8 mouse cellular contexts compared by ENCODE assay signal in genomic region chr5:74175526-74176270, GRCm38 (mm10). TPM values are rescaled to one million over a fixed set of nuclear protein-coding genes. Genes with fewer than 3 reads are reported as not detected.
DNase-seq lines count a peak whose midpoint lies in the region; ATAC-seq and TF ChIP-seq lines count a peak whose summit lies in the region.

No protein-coding gene starts in this region.

- no peaks in the 10 kb centered on the region for H3K9me3 ChIP-seq in intestine, embryonic 14.5 days (ENCODE audit: control insufficient read depth, low read length)
- no peaks in the 10 kb centered on the region for H3K9me3 ChIP-seq in intestine, postnatal 0 days (ENCODE audit: control insufficient read depth)
- H3K9me3 ChIP-seq in embryonic facial prominence, embryonic 11.5 days (replicated peaks; ENCODE audit: control insufficient read depth, low read length), result no peaks in the 10 kb centered on the region
- H3K9me3 ChIP-seq in heart, embryonic 14.5 days (ENCODE audit: control insufficient read depth, low read length), result no peaks in the 10 kb centered on the region
- no peaks in the 10 kb centered on the region for H3K9me3 ChIP-seq in kidney, postnatal 0 days (replicated peaks; ENCODE audit: low read length)

- no peak for DNase-seq in intestine, embryonic 14.5 days (ENCODE audit: low spot score)
- DNase-seq in embryonic facial prominence, embryonic 11.5 days (ENCODE audit: low spot score), result peak; percentile 91
- DNase-seq in kidney, postnatal 0 days (ENCODE audit: low spot score), result peak; percentile 43
- no peak for DNase-seq in B cell, adult 2 months

- no peak for TF ChIP-seq CTCF in intestine, postnatal 0 days (IDR thresholded peaks at IDR 0.05; ENCODE audit: low read depth)
- TF ChIP-seq CTCF in kidney, postnatal 0 days (IDR thresholded peaks at IDR 0.05; ENCODE audit: low read depth), result no peak

- no peak for ATAC-seq in intestine, embryonic 14.5 days (replicated peaks; ENCODE audit: low FRiP score, low TSS enrichment, low read depth)
- ATAC-seq in intestine, postnatal 0 days, result no peak
- peak; percentile 42 for ATAC-seq in embryonic facial prominence, embryonic 11.5 days (replicated peaks; ENCODE audit: insufficient number of reproducible peaks, low FRiP score, low TSS enrichment, low read depth)
- ATAC-seq in heart, embryonic 14.5 days (ENCODE audit: insufficient number of reproducible peaks, insufficient read depth, low FRiP score, low read depth), result peak; percentile 57
- no peak for ATAC-seq in kidney, postnatal 0 days (replicated peaks; ENCODE audit: low FRiP score, low read depth)
- no peak for ATAC-seq in megakaryocyte progenitor cell, adult 5-6 weeks (replicated peaks; ENCODE audit: poor library complexity)
- no peak for ATAC-seq in frontal cortex, adult (ENCODE audit: low TSS enrichment)

- no peak overlapping the region for H3K9ac ChIP-seq in intestine, embryonic 14.5 days (ENCODE audit: low read length)
- H3K9ac ChIP-seq in intestine, postnatal 0 days (ENCODE audit: low read depth, low read length), result no peak overlapping the region
- peak overlapping the region; percentile 19 for H3K9ac ChIP-seq in embryonic facial prominence, embryonic 11.5 days (replicated peaks; ENCODE audit: low read length)
- H3K9ac ChIP-seq in heart, embryonic 14.5 days (ENCODE audit: low read length), result no peak overlapping the region
- H3K9ac ChIP-seq in kidney, postnatal 0 days (ENCODE audit: low read depth, low read length), result no peak overlapping the region

- no peak overlapping the region for H3K4me3 ChIP-seq in intestine, embryonic 14.5 days (ENCODE audit: low read depth, low read length)
- H3K4me3 ChIP-seq in intestine, postnatal 0 days (ENCODE audit: low read depth, low read length), result no peak overlapping the region
- no peak overlapping the region for H3K4me3 ChIP-seq in embryonic facial prominence, embryonic 11.5 days (ENCODE audit: low read depth, low read length)
- no peak overlapping the region for H3K4me3 ChIP-seq in heart, embryonic 14.5 days (ENCODE audit: control insufficient read depth in 1 of 2, insufficient read depth in 1 of 2, low read depth in 1 of 2, low read length in 2 of 2)
- no peak overlapping the region for H3K4me3 ChIP-seq in kidney, postnatal 0 days (replicated peaks; ENCODE audit: low read depth, low read length)

- peaks cover 19% of the 10 kb centered on the region for H3K4me1 ChIP-seq in intestine, embryonic 14.5 days (replicated peaks; ENCODE audit: control insufficient read depth, insufficient read depth, low read length)
- H3K4me1 ChIP-seq in intestine, postnatal 0 days (replicated peaks; ENCODE audit: control insufficient read depth, insufficient read depth, low read length), result no peaks in the 10 kb centered on the region
- peaks cover 10% of the 10 kb centered on the region for H3K4me1 ChIP-seq in embryonic facial prominence, embryonic 11.5 days (ENCODE audit: control insufficient read depth, insufficient read depth, low read length)
- peaks cover 29 to 46% of the 10 kb centered on the region in 2 experiments for H3K4me1 ChIP-seq in heart, embryonic 14.5 days (ENCODE audit: control insufficient read depth in 2 of 2, insufficient read depth in 2 of 2, low read length in 2 of 2)
- no peaks in the 10 kb centered on the region; the same call in 1 of the 2 replicates for H3K4me1 ChIP-seq in kidney, postnatal 0 days (replicated peaks; ENCODE audit: insufficient read depth, low read length)

- WGBS in intestine, embryonic 14.5 days, result 29% methylated on average over 14 of the region's 14 CpGs
- 43% methylated on average over 14 of the region's 14 CpGs for WGBS in intestine, postnatal 0 days
- 29% methylated on average over 13 of the region's 14 CpGs for WGBS in embryonic facial prominence, embryonic 11.5 days
- WGBS in heart, embryonic 14.5 days, result 42% methylated on average over 14 of the region's 14 CpGs
- WGBS in kidney, postnatal 0 days, result 50% methylated on average over 14 of the region's 14 CpGs

- H3K27ac ChIP-seq in intestine, embryonic 14.5 days (ENCODE audit: low read depth), result peak overlapping the region; percentile 61
- H3K27ac ChIP-seq in intestine, postnatal 0 days (ENCODE audit: low read depth, low read length), result no peak overlapping the region
- H3K27ac ChIP-seq in embryonic facial prominence, embryonic 11.5 days (replicated peaks; ENCODE audit: low read depth, low read length), result peak overlapping the region; percentile 82
- peak overlapping the region; percentile 84 to 86 for H3K27ac ChIP-seq in heart, embryonic 14.5 days (replicated peaks in 1 of 2; ENCODE audit: control insufficient read depth in 1 of 2, insufficient read depth in 1 of 2, low read depth in 2 of 2, low read length in 2 of 2)
- peak overlapping the region; percentile 48; the same call in 1 of the 2 replicates for H3K27ac ChIP-seq in kidney, postnatal 0 days

- H3K36me3 ChIP-seq in intestine, embryonic 14.5 days (ENCODE audit: control insufficient read depth, insufficient read depth, low read length), result no peaks in the 10 kb centered on the region
- H3K36me3 ChIP-seq in intestine, postnatal 0 days (ENCODE audit: control insufficient read depth, insufficient read depth), result no peaks in the 10 kb centered on the region
- no peaks in the 10 kb centered on the region for H3K36me3 ChIP-seq in embryonic facial prominence, embryonic 11.5 days (replicated peaks; ENCODE audit: control insufficient read depth, insufficient read depth, low read depth, low read length)
- no peaks in the 10 kb centered on the region for H3K36me3 ChIP-seq in heart, embryonic 14.5 days (ENCODE audit: control insufficient read depth, insufficient read depth, low read length)
- no peaks in the 10 kb centered on the region for H3K36me3 ChIP-seq in kidney, postnatal 0 days (ENCODE audit: insufficient read depth, low read length)

- no peaks in the 10 kb centered on the region for H3K27me3 ChIP-seq in intestine, embryonic 14.5 days (replicated peaks; ENCODE audit: control insufficient read depth, insufficient read depth, low read length)
- H3K27me3 ChIP-seq in intestine, postnatal 0 days (replicated peaks; ENCODE audit: control insufficient read depth, insufficient read depth, low read length), result no peaks in the 10 kb centered on the region
- H3K27me3 ChIP-seq in embryonic facial prominence, embryonic 11.5 days (ENCODE audit: control insufficient read depth, insufficient read depth, low read length), result no peaks in the 10 kb centered on the region
- no peaks in the 10 kb centered on the region for H3K27me3 ChIP-seq in heart, embryonic 14.5 days (ENCODE audit: control insufficient read depth, insufficient read depth, low read length)
- H3K27me3 ChIP-seq in kidney, postnatal 0 days (ENCODE audit: insufficient read depth, low read length), result no peaks in the 10 kb centered on the region

- H3K4me2 ChIP-seq in intestine, embryonic 14.5 days (ENCODE audit: low read length), result no peak overlapping the region
- no peak overlapping the region for H3K4me2 ChIP-seq in intestine, postnatal 0 days (replicated peaks; ENCODE audit: low read depth)
- H3K4me2 ChIP-seq in embryonic facial prominence, embryonic 11.5 days (ENCODE audit: low read depth, low read length), result peak overlapping the region; percentile 5; the same call in 1 of the 2 replicates
- H3K4me2 ChIP-seq in heart, embryonic 14.5 days (ENCODE audit: low read length), result peak overlapping the region; percentile 19
- H3K4me2 ChIP-seq in kidney, postnatal 0 days (ENCODE audit: low read length), result no peak overlapping the region; the same call in 1 of the 2 replicates

RNA-seq across cellular contexts. Expression of gene Rasl11b, which starts 19.4 kb away (rescaled TPM):
- 39.6 and 43.8 TPM in 2 replicates for polyA plus RNA-seq in intestine, embryonic 14.5 days (2014; fragmentation: Nextera tagmentation; extraction: Ambion mirVana)
- polyA plus RNA-seq in intestine, postnatal 0 days (2015; fragmentation: Nextera tagmentation; extraction: Ambion mirVana), result 15.9 and 19.4 TPM in 2 replicates
- polyA plus RNA-seq in embryonic facial prominence, embryonic 11.5 days (2014; fragmentation: Nextera tagmentation; extraction: Ambion mirVana), result 82.8 and 83.8 TPM in 2 replicates
- polyA plus RNA-seq in heart, embryonic 14.5 days (2014; fragmentation: Nextera tagmentation; extraction: Ambion mirVana), result 85.9 and 92.3 TPM in 2 replicates
- 96.5 and 99.9 TPM in 2 replicates for polyA plus RNA-seq in kidney, postnatal 0 days (2015; fragmentation: Nextera tagmentation; extraction: Ambion mirVana)
- total RNA-seq in megakaryocyte progenitor cell, adult 5-6 weeks (2015), result 0.12 and 0.68 TPM in 2 replicates
- 0.47 and 0.54 TPM in 2 replicates for total RNA-seq in megakaryocyte progenitor cell, adult 5-6 weeks (2017)

Comparison
In these comparisons a context has a peak if more than half of its experiments do, and no peak if none do; other contexts are left out.
1. ATAC-seq: peak in embryonic facial prominence, embryonic 11.5 days (single experiment) and heart, embryonic 14.5 days (single experiment); none in intestine, embryonic 14.5 days (single experiment), intestine, postnatal 0 days (single experiment), kidney, postnatal 0 days (single experiment), megakaryocyte progenitor cell, adult 5-6 weeks (single experiment) and frontal cortex, adult (single experiment).
2. DNase-seq: peak in embryonic facial prominence, embryonic 11.5 days (single experiment) and kidney, postnatal 0 days (single experiment); none in intestine, embryonic 14.5 days (single experiment) and B cell, adult 2 months (0 of 2).
3. H3K4me2 ChIP-seq: peak in embryonic facial prominence, embryonic 11.5 days (single experiment) and heart, embryonic 14.5 days (single experiment); none in intestine, embryonic 14.5 days (single experiment), intestine, postnatal 0 days (single experiment) and kidney, postnatal 0 days (single experiment).